Mouse (Mus musculus) thymus, adult 18-20 months (tissue): ENCODE measurements around the gene Trip13.

Experiments used
- DNase-seq, 2 experiments: peaks; one replicate each; pipeline ENCODE4 v3.0.0; 2022; ENCODE audit warnings: mixed read lengths in 2 of 2

The Trip13 gene

DNA sequence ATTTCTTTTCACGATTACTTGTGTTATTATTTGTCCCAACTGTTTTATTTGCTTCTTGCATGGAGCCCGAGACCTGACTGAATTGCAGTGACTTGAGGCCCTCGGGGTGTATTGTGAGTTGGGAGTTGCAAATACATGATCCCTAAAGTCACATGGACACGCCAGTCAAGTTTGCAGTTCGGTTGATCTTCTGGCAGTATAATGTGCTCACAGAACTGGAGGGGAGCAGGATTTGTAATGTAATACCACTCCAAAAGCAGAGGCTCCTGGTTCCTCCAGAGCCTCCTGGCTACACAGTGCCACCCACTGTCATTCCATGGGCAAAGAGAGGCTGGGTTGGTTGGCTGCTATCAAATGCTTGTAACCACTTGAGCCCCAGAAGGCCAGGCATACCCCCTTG, 51.0 kb downstream of the Trip13 start:
- DNase-seq: no peak

DNA sequence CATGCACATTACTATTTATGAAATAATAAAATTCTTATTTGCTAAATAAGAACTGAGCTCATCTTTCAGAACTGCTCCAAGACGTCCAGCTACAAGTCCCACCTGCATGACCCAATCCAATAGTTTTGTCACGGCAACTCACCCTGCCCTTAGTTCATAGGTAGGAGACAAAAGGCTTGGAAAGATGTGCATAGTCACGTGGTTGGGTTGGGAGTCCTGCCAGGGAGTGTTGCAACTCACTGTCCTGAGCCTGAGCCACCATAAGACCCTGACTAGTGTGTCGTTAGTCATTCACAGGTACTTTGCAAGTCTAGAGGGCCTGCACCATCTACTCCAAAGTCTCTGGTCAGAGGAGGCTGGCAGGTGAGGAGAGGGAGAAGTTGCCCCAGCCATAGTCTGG, 51.5 kb downstream of the Trip13 start:
- no peak for DNase-seq

DNA sequence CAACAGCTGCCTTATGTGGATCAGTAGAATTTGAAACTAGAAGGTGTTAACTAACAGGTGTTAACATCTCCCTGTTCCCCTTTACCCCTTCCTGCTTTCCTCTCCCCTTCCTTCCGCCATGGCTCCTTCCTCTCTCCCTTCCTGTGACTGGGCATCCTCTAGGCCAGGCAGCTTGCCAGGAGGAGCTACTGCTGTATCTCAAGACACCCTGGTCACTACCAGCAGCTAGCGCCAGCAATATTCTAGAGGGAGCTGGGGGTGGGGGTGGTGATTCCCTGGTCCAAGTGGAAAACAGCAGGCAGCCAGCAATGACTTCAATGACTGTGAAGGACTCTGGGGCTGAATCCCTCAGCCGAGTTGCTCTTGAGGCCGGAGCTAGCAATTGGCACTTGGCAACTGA, 51.9 kb downstream of the Trip13 start:
- DNase-seq: no peak

DNA sequence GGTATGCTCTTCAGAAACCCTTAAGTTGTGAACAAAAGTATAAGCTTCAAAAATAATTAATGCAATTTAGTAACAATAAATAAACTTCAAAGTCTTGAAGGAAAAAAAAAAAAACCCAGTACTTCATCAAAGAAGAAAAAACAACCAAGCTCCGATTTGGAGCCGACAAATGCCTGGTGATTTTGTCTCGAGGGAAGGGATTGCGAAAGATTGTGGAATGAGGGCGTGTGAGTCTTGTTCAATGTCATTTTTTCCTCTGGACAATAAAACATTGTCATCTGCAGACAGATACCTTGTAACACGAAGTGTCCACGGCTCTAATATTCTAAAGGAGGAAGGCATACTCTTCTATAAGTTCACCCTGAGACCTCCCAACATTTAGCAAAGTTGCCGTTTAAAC, 56.2 kb downstream of the Trip13 start:
- no peak for DNase-seq

DNA sequence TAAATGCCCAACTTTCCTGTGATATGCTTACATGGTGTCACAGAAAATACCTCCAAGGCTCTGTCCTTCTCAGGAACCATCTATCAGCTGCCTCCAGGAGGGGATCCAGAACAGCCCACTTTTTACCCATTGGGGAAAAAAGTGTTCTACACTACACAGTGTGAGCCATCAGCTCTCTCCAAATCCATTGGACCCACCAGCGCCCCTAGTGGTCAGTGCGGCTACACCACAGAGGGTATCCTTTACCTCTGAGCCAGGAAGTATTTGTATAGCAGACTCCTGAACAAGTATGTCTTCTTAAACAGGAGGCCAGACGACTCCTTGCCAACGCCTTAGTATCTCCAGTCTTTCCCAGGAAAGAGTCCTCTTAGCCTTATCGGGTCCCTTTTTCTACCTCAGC, 57.8 kb downstream of the Trip13 start:
- peak; percentile 14 to 28 for DNase-seq

DNA sequence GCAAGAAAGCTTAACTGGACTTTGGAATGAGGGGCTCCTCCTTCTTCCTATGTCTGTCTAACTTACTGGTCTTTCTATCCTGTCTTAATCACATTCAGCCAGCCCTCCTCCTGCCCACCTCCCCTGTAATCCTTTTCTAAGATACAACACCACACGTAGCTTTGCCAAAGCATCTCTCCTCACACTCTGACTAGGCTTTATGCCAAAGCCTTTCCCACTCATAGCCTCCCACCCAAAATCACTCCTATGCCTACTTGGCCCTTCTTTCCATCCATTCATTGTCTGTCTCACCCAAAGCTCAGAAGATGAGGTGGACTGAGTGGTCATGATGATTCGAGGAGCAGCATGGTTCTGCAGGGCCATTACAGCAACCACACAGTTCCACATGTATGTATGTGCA, 65.4 kb downstream of the Trip13 start:
- DNase-seq: no peak
